Mouse (Mus musculus) thymus, postnatal 0 days (tissue): ENCODE results near the gene Akr1d1. TPM values are rescaled to one million over a fixed set of nuclear protein-coding genes. Genes with fewer than 3 reads are reported as not detected.
A peak's percentile ranks its signal among the peaks of the same experiment; 100 is the strongest.

Experiments used
- DNase-seq: peaks from one replicate; pipeline ENCODE4 v3.0.0-alpha.2; 2015; ENCODE audit warnings: low spot score
- polyA plus RNA-seq: library from polyadenylated mRNA; unstranded; fragments of >200 nt; fragmentation: Nextera tagmentation; extraction: Ambion mirVana; gene quantifications from 2 replicates; pipeline ENCODE4 v1.2.1, GENCODE M21; 2015

Gene Akr1d1
- polyA plus RNA-seq, result not detected in 2 replicates

DNA sequence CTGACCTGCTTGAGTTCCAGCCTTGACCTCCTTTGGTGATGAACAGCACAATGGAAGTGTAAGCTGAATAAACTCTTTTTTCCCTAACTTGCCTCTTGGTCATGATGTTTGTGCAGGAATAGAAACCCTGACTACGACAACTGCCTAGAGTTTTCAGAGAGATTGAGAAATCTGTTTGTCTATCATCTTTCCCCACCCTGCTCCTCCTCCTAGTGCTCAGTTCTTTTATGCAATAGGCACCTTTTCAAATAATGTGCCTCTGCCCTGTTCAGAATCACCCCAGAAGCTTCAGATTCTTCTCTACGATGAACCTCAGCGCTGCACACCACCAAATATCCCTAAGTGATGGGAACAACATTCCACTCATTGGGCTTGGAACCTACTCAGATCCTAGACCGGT, at the start of gene Akr1d1:
Gene Akr1d1, plus strand, starts transcription at position 234 of the 400 bp plus-strand sequence.
- no peak for DNase-seq

DNA sequence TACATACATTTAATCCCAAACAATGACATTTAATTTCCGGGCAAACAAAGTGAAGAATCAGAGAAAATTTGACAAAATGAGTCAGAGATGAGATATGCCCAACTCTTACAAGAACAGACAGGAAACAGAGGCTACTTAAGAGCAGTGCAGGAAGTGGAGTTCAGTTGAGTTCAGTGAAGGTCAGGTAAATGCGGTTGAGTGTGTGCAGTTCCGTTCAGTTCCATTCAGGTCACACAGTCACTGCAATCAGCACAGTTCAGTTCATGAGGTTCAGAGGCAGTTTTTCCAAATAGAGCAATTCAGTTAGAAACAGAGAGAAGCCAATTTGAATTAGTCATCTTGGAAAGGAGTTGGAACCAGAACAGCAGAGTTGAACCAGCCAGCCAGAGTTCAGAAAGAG, 48.8 kb upstream of the Akr1d1 start:
- peak; percentile 39 for DNase-seq

DNA sequence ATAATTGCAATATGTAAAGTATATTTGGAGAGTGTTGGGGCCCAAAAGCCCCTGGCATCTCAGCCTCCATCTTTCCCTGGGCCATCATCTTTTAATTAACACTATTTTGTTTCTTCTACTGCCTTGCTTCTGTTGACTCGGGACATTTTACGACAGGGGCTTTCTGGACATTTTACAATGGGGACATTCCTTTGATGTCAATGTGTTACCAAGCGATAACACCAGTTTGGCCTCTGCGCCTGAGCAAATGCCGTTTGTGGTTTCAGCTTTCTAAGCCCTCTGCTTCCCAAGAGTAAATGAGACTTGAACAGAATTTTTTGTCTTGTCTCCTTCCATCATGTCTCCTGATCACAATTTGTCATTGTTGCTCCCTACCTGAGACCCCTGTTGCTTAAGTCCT, 46.7 kb upstream of the Akr1d1 start:
- no peak for DNase-seq

DNA sequence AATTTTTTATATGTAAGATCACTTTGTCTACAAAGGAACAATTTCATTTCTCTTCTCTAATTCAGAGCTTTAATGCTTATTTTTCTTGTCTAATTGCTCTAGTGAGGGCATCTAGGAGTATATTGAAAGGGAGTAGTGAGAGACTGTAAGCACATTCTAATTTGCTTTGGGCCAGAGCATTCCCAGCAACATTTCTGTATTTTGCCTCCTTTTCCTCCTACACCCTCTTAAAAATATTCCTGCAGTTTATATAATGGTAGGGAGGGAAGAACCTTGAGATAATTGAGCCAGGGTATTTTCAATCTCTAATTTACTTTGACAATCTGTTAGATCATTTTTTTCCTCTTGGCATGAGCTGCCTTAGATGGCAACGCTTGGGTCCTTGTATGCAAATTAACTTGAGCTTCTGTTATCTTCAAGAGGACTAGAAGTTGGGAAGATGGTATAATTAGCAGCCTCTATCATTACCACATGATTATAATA, 45.3 kb upstream of the Akr1d1 start:
- DNase-seq, result no peak

DNA sequence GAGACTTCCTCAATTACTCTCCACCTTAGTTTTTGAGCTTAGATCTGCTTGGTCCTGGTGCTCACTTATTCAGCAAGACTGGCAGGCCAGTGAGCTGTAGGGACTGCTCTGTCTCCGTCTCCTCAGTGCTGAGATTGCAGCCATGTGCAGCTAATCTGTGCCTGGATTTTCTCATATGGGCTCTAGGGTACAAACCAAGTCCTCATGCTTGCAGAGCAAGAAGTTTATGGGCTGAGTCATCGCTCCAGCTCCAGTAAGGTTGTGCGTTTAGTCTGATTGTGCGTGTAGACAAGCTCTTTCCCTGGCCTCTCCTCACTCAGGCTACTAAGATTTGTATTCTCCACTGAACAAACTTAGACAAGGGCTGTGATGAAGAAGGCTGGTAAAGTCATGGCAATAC, 43.5 kb upstream of the Akr1d1 start:
- DNase-seq, result no peak

DNA sequence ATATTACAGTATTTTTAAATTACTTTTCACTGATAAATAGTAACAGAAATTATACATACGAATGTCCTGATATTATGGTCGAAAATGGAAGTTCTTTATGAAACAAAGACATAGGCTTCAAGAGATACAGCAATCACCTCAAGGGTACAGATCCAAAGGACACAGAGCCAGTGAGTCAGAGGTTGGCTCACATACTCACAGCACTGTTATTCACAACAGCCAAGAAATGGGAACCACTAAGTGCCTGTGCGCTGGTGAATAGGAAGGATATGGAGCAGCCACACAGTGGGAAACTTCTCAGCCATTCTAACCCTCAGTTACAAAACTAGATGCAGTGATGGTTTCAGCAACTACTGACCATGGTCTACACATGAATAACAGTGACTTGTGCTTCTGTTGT, 37.7 kb upstream of the Akr1d1 start:
- no peak for DNase-seq

DNA sequence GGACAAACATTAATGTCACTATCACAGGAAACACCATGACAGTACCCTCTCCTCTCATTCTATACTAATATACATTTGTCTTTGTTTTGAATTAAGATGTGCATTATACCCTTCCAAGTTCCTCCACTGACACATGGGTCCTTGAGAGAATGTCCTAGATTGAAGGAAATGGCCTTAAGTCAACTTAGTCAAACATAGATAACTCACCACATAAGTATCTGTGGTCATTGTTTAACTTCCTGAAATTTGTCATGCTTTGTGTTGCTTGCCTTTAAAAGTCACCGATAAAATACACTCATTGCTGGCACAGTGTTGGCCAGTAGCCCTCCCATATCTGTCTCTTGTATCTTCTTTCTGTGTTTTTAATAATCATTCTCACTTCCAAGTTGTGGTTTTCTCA, 35.0 kb upstream of the Akr1d1 start:
- no peak for DNase-seq

DNA sequence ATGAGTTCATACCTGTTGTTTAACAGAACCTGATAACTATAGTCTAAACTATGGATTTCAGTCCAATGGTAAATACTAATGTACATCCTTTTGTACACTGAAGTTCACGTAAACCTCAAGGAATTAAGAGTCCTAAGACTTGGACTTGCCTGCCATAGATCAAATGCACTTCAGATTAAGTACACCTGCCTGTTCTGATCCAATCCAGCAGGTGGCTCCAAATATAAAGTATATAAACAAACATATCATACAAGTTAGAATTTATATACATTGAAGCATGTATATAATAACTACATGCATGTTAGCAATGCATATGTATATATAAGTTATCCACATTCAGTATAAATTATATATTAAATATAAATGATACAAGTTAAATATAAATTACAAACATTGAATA, 33.1 kb upstream of the Akr1d1 start:
- DNase-seq, result peak; percentile 4

DNA sequence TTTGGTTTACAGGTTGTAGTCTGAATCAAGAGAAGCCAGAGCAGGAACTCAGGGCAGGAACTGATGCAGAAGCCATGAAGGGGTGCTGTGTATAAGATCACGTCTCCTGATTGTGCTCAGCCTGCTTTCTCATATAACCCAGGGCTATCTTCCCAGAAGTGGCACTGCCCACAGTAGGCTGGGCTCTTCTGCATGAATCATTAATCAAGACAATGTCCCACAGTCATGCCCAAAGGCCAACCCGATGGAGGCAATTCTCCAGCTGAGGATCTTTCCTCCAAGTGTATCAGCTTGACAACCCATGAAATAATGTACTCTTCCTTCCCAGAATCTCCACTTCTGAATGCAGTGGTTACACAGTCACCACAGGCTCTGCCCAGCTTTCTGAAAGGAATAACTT, 24.4 kb upstream of the Akr1d1 start:
- DNase-seq, result no peak

DNA sequence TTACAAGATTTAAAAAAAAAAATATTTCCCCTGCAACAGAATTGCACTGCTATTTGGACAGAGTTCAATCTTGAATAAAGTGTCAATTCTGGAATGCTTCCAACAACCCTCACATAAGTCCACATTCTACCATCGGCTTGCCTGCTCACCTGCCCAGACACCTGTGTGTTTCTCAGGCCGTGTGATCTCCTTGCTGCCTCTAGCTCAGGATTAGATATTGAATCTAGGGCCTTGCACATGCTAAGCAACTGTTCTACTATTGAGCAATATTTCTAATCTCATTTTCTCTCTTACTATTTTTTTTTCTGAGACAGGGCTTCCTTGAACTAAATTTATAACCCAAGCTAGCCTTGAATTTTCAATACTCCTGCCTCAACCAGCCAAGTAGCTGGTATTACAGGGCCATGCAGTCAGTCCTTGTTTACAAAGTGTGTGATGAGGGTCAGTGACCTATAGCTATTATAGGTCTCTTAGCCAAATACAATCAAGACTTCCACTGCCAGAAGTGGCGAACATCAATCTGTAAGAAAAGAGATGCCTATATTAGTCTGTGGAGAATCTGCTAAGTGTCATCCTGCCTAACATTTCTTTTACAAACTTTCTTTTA, 23.0 kb upstream of the Akr1d1 start:
- no peak for DNase-seq

DNA sequence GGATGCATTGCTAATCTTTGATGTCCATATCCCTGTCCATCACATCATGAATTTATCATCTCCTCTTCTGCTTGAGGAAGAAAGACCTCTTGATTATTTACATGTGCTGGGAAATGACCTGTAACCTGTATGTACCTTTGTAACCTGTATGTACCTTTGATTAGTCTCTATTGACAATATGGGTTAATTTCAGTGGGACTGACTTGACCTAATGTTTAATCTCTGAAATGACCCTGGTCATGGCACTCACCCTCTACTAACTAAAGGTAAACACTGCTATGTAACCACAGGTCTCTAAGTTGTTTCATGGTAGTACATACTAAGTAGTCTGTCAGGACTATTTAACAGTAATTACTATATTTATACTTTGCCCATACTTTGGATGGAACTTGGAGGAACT, 19.2 kb upstream of the Akr1d1 start:
- no peak for DNase-seq

DNA sequence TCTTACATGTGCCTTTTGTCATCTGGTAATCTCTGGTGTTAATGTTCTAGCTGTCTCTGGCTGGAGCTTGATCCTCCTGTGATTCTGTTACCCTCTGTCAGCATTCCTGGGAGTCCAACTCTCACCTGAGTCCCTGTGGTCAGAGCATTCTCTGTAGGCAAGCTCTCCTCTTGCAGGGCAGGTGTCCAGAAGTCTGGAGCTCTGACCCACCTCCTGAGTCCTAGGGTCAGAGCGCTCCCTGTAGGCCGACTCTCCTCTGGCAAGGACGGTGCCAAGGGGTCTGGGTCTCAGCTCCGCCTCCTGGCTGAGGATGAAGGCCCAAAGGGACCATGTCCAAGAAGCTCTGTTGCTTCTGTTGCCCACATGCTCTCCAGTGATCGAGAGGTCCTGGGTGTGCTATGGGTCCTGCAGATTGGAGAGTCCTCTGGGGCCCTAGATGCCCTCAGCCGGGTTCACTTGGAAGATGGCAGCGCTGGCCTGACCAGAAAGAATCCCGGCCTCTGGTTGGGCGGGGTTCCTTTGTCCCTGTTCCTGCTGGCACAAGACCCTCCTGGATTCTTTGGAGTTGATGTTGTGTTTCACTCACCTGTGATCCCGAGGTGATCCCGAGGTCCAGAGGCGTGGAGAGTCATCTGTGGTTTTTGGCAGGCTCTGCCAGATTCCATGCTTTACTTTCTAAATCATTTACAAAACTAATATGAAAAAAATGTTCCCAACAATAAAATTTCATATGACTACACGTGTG, 9.2 kb upstream of the Akr1d1 start:
- DNase-seq, result no peak

DNA sequence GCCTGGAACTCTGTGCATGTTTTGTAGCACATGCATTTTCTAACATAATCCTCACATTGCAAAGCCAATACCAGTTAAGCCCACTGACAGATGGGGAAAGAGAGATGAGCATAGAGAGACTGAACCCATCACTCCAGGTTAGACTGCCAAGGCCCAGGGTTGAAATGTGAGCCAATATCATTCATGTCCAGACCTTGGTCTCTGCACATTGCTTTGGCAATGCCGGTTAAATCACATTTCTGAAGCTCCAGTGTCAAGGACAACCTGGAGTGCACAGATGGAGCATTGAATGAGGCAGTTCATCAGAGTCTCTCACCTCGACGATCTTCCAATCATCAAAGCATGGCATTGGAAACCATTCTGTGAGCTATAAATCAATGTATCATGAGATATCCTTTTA, 2.1 kb downstream of the Akr1d1 start:
- no peak for DNase-seq

DNA sequence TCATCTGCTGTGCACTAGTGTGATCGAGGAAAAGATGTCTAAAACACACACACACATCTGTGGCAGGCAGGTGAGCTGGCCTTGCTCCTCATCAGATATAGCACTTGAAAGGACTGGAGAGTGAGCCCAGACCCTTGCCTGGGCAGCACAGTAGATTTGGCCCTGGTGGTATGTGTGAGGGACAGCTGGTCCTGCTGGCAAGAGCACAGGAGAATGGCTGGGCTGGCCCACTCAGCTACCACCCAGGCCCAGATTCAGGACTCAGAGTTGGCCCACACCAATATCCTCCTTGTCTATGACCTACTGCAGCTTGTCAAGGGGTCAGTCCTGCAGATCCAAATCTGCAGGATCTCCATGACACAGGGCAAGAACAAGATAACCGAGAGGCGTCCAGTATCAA, 6.9 kb downstream of the Akr1d1 start:
- no peak for DNase-seq

DNA sequence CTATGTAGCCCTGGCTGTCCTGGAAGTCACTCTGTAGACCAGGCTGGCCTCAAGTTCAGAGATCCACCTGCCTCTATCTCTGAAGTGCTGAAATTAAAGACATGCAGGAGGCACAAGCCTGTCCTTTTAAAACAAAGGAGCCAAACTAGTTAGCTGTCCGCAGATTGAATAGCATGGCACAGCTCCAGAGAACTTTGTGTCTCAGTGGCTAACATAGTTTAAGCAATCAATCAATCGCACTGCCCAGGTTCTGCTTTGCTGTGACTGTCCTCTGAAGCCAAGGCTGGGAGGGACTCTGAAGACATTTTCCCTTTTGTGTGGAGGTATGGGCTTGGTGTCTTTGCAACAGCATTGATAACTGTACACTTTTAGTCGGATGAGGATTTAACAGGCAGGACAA, 7.8 kb downstream of the Akr1d1 start:
- no peak for DNase-seq

DNA sequence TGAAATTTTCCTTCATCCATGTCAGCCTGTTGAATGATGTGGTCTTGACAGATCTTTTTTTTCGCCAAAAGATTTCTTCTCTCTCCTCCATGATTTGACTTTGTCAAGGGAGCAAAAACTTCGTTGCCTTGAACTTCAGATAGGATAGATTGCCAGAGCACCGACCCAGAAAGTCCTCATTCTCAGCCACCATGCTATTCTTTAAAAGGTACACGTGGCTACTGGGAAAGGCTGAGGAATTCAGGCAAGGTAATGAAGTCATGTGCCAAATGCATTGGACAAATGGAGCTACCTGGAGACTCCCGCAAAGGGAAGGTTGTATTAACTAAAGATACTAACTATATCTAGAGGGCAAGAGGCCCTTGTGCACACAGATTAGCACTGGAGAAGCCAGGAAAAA, 8.8 kb downstream of the Akr1d1 start:
- no peak for DNase-seq

DNA sequence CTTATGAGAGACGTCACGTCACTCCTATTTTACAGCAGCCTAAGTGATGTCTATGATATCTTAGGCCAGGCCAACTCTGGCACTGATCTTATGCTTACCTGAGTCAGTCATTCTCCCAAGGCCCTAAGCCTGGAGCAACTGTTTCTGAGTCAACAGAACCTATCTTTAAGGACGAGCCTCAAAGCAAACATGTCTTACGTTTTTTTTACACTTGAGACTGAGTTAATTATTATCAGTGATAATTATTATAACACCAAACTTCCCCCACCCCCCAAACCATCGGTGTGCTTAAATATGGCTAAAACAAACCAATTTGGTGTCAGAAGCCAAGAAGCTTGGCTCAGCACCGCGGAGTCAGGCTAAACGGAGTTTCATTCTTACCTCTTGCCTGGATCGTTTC, 9.4 kb downstream of the Akr1d1 start:
- no peak for DNase-seq

DNA sequence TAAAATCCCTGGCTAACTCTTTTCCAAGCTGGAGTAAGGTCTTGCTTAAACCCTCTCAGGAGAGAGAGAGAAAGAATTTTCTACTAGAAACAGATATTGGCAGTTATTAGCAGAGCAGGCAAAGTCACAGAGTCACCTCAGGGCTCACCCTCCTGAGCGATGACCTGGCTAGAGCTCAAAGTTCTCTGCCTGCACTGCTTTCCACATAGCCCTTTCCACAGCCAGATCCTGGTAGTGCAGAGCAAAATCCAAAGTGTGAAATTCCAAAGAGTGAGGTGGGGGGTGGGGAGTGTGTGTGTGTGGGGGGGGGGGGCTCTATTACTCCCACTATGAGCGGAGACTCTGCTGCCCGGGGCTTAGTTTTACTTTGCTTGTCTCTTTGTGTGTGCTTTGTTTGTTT, 10.1 kb downstream of the Akr1d1 start:
- no peak for DNase-seq

DNA sequence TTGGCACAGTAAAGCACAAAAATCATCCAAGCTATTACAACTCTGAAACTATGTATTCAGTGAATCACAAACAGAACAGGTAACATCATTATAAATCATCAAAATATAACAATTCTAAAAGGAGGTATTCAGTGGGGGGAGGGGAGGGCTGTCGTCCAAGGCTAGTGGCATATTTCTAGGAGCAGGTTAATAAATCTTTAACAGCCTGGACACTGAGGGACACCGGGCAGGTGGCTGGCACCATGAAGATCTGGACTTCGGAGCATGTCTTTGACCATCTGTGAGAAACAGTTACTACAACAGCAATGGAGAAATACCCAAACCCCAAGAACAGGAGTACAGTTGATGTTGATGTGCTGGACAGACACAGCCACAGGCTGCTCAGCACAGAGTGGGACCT, 11.2 kb downstream of the Akr1d1 start:
- no peak for DNase-seq

DNA sequence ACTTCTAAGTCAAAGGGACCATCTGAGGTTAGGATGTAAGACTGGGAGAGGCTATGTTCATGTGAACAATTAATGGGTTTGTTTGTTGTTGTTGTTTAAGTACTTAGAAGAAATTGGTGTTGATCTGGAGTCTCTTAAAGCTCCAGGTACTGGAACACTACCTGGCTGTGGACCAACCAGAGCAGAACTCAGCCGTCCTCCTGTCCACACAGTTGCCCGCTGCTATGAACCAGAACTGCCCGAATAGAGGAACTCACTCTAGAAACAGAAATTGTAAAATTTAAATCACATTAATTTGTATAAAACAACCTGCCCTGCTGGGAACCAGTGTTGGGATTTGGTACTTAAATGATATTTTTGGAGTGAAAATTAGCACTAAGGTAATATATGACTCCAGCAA, 12.2 kb downstream of the Akr1d1 start:
- no peak for DNase-seq

DNA sequence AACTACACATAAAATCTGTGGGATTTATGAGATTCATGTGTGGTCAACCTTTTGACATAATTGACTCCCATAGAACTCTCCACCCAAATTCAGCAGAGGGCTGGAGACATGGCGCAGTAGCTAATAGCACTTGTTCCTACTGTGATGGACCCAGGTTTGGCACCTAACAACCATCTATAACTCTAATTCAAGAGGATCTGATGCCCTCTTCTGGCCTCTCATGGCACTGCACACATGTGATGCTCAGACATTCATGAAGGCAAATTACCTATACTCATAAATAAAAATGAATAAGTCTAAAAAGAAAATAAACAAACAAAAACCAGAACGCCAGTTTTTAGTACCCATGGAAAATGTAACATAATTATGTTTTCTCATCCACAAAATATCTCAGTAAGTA, 22.8 kb downstream of the Akr1d1 start:
- peak; percentile 37 for DNase-seq

DNA sequence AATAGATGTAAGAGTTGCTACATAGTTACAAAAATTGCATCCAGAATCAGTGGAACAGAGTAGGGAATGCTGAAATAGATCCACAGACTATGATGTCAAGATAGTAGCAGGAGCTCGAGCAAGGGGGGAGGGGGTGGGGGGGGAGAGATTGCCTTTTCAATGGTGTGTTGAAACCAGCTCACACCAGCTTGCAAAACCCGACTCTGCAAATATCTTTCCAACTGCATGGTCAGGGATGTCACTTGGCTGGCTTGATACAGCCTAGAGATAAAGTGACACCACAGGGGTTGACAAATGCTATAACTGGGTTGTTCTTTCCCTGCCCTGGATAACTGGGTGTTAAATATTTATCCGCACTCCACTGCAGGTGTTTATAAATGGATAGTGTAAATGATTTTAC, 24.0 kb downstream of the Akr1d1 start:
- no peak for DNase-seq

DNA sequence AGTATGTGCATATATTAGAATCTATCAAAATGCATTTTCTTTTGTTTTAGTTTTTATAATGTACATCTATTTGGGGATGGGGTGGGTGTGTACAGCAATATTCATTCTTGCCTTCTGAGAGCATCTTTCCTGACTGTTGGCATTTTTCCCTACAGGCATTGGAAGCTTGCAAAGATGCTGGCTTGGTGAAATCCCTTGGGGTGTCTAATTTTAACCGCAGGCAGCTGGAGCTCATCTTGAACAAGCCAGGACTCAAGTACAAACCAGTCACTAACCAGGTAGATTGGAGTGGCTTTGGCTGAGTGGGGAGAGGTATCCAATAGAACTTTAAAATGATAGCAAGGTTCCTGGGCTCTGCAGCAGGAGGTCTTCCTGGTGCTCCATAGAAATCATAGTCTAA, 24.4 kb downstream of the Akr1d1 start:
- no peak for DNase-seq
